Mouse (Mus musculus): Measurements from ENCODE around the gene Fat2.

Fat2 gene

GRCm38 (mm10) chr11:55336101-55336891 is at the start of gene Fat2:
Gene Fat2, minus strand, starts transcription at chr11:55336564.
- no peak for DNase-seq

- DNase-seq, result peak; percentile 80
These were observed 47.2 kb upstream of the Fat2 start for GRCm38 (mm10) chr11:55383463-55384045.

GRCm38 (mm10) chr11:55380908-55381307 is 44.5 kb upstream of the Fat2 start:
- peak; percentile 83 for DNase-seq

- DNase-seq, result peak; percentile 98
These were observed 42.0 kb upstream of the Fat2 start for GRCm38 (mm10) chr11:55378371-55378770.

- DNase-seq, result no peak
These were observed 37.5 kb upstream of the Fat2 start for GRCm38 (mm10) chr11:55373838-55374237.

GRCm38 (mm10) chr11:55373373-55373772 is 37.0 kb upstream of the Fat2 start:
- DNase-seq, result no peak

GRCm38 (mm10) chr11:55372001-55372400 is 35.6 kb upstream of the Fat2 start:
- DNase-seq, result no peak

- peak; percentile 92 for DNase-seq
These were observed 32.7 kb upstream of the Fat2 start for GRCm38 (mm10) chr11:55369093-55369471.

GRCm38 (mm10) chr11:55368388-55369092 is 32.2 kb upstream of the Fat2 start:
- DNase-seq, result no peak

GRCm38 (mm10) chr11:55367783-55368182 is 31.4 kb upstream of the Fat2 start:
- DNase-seq, result no peak

- DNase-seq, result no peak
These were observed 29.5 kb upstream of the Fat2 start for GRCm38 (mm10) chr11:55365840-55366239.

- DNase-seq, result no peak
These were observed 28.9 kb upstream of the Fat2 start for GRCm38 (mm10) chr11:55365242-55365641.

- no peak for DNase-seq
These were observed 28.3 kb upstream of the Fat2 start for GRCm38 (mm10) chr11:55364662-55365061.

- no peak for DNase-seq
These were observed 21.9 kb upstream of the Fat2 start for GRCm38 (mm10) chr11:55358094-55358783.

- DNase-seq, result no peak
These were observed 20.5 kb upstream of the Fat2 start for GRCm38 (mm10) chr11:55356846-55357245.

- no peak for DNase-seq
These were observed 5.6 kb upstream of the Fat2 start for GRCm38 (mm10) chr11:55341961-55342371.

- no peak for DNase-seq
These were observed 4.4 kb upstream of the Fat2 start for GRCm38 (mm10) chr11:55340789-55341188.

GRCm38 (mm10) chr11:55337032-55337769 is 837 bp upstream of the Fat2 start:
- DNase-seq, result no peak

GRCm38 (mm10) chr11:55335314-55336076 is 869 bp downstream of the Fat2 start:
- no peak for DNase-seq

- DNase-seq, result no peak
These were observed 1.8 kb downstream of the Fat2 start for GRCm38 (mm10) chr11:55334545-55334944.

GRCm38 (mm10) chr11:55334063-55334462 is 2.3 kb downstream of the Fat2 start:
- no peak for DNase-seq

All from heart, adult 11 months (tissue).